Mouse (Mus musculus) myocyte (in vitro differentiated cells): ENCODE data around the gene Morc3. TPM values are rescaled to one million over a fixed set of nuclear protein-coding genes. Genes with fewer than 3 reads are reported as not detected.

Source experiments
- H3K27me3 ChIP-seq: one replicate; pipeline ENCODE4 v1.6.1; 2011; ENCODE audit not compliant: control insufficient read depth, insufficient read depth, insufficient read length
- H3K36me3 ChIP-seq: one replicate; pipeline ENCODE4 v1.6.1; 2011; ENCODE audit not compliant: control insufficient read depth, insufficient read depth
- H3K4me2 ChIP-seq: one replicate; pipeline ENCODE4 v1.6.1; 2011; ENCODE audit warnings: low read depth, control low read depth
- H3K4me3 ChIP-seq: one replicate; pipeline ENCODE4 v1.5.1; 2011; ENCODE audit warnings: mild to moderate bottlenecking, control low read depth, moderate library complexity
- H3K79me2 ChIP-seq: one replicate; pipeline ENCODE4 v1.6.1; 2011; ENCODE audit not compliant: control insufficient read depth, insufficient read depth
- H3ac ChIP-seq: one replicate; pipeline ENCODE4 v1.6.1; 2011; ENCODE audit not compliant: control insufficient read depth, insufficient read length
- CEBPB ChIP-seq: IDR thresholded peaks from 2 replicates; pipeline ENCODE4 v1.6.1; 2011; ENCODE audit warnings: mild to moderate bottlenecking, moderate library complexity; ENCODE audit not compliant: poor library complexity, insufficient read depth, severe bottlenecking
- E2F4 ChIP-seq: IDR thresholded peaks from one replicate; pipeline ENCODE4 v1.6.1; 2011; ENCODE audit warnings: mild to moderate bottlenecking, control low read depth, moderate library complexity; ENCODE audit not compliant: insufficient read depth
- MAX ChIP-seq: IDR thresholded peaks from one replicate; pipeline ENCODE4 v1.6.1; 2011; ENCODE audit warnings: low read depth, mild to moderate bottlenecking, control low read depth
- MYOD1 ChIP-seq, 3 experiments: IDR thresholded peaks; one replicate each; pipeline ENCODE4 v1.6.1; 2011; ENCODE audit warnings: control low read depth in 2 of 3, low read depth in 2 of 3, mild to moderate bottlenecking in 2 of 3, moderate library complexity in 1 of 3; ENCODE audit not compliant: insufficient read length in 2 of 3, control insufficient read depth in 1 of 3
- MYOG ChIP-seq, 3 experiments: IDR thresholded peaks; one replicate each; pipeline ENCODE4 v1.6.1; 2011; ENCODE audit warnings: control low read depth in 2 of 3, low read depth in 2 of 3, mild to moderate bottlenecking in 2 of 3; ENCODE audit not compliant: insufficient read length in 2 of 3, control insufficient read depth in 1 of 3, insufficient read depth in 1 of 3
- POLR2A ChIP-seq: IDR thresholded peaks from one replicate; pipeline ENCODE4 v1.6.1; 2011; ENCODE audit warnings: low read depth, mild to moderate bottlenecking, control low read depth, moderate library complexity; ENCODE audit not compliant: insufficient read length
- POLR2AphosphoS2 ChIP-seq: IDR thresholded peaks from one replicate; pipeline ENCODE4 v1.6.1; 2011; ENCODE audit warnings: low read depth, control low read depth; ENCODE audit not compliant: insufficient read length
- REST ChIP-seq: IDR thresholded peaks from one replicate; pipeline ENCODE4 v1.6.1; 2011; ENCODE audit warnings: mild to moderate bottlenecking, control low read depth, moderate library complexity; ENCODE audit not compliant: insufficient read depth, insufficient read length
- SRF ChIP-seq: IDR thresholded peaks from one replicate; pipeline ENCODE4 v1.6.1; 2011; ENCODE audit warnings: low read depth; ENCODE audit not compliant: control insufficient read depth, insufficient read length
- TCF12 ChIP-seq: IDR thresholded peaks from one replicate; pipeline ENCODE4 v1.6.1; 2011; ENCODE audit warnings: mild to moderate bottlenecking, control low read depth; ENCODE audit not compliant: poor library complexity, insufficient read depth, severe bottlenecking
- TCF3 ChIP-seq: IDR thresholded peaks from one replicate; pipeline ENCODE4 v1.6.1; 2011; ENCODE audit warnings: low read depth, control low read depth; ENCODE audit not compliant: insufficient read length
- USF1 ChIP-seq: IDR thresholded peaks from one replicate; pipeline ENCODE4 v1.6.1; 2011; ENCODE audit warnings: low read depth, mild to moderate bottlenecking, control low read depth, moderate library complexity
- polyA plus RNA-seq: library from polyadenylated mRNA; unstranded; fragments of >200 nt; fragmentation: generic; extraction: Trizol; gene quantifications from one replicate; pipeline ENCODE4 v1.2.1, GENCODE M21; 2012; ENCODE audit warnings: missing spikeins

The Morc3 gene
- polyA plus RNA-seq, 1 experiment: 10.6 TPM

DNA sequence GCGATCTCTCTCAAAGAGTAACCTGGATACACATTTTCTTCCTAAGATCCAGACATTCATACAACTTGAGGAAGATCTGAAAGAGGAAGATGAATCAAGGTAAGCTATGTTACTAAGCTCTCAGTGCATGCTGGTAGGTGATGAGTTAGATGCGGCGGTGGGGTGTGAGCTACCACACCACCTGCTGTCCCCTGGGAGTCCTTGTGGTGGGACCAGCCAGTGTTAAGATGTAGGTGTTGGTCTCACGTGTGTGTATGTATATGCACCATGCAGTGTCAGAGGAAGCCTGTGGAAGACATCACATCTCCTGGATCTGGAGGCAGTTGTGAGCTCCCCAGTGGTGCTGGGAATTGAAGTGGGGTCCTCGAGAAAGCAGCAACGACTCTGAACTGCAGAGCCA, 24.8 kb upstream of the Morc3 start:
- Histone ChIP-seq H3K4me2 (peak overlapping the region; percentile 72), H3ac (no peak overlapping the region), H3K27me3 (no peaks in the 10 kb centered on the region), H3K4me3 (no peak overlapping the region), H3K36me3 (no peaks in the 10 kb centered on the region), H3K79me2 (no peaks in the 10 kb centered on the region)
- TF ChIP-seq MYOG (IDR thresholded peaks at IDR 0.05; ENCODE audit: control insufficient read depth in 1 of 3, insufficient read depth in 1 of 3, insufficient read length in 2 of 3, low read depth in 2 of 3): no peak
- TF ChIP-seq MYOD1 (IDR thresholded peaks at IDR 0.05; ENCODE audit: control insufficient read depth in 1 of 3, insufficient read length in 2 of 3, low read depth in 2 of 3): peak in 2 of 3 experiments; percentile 25 to 43

DNA sequence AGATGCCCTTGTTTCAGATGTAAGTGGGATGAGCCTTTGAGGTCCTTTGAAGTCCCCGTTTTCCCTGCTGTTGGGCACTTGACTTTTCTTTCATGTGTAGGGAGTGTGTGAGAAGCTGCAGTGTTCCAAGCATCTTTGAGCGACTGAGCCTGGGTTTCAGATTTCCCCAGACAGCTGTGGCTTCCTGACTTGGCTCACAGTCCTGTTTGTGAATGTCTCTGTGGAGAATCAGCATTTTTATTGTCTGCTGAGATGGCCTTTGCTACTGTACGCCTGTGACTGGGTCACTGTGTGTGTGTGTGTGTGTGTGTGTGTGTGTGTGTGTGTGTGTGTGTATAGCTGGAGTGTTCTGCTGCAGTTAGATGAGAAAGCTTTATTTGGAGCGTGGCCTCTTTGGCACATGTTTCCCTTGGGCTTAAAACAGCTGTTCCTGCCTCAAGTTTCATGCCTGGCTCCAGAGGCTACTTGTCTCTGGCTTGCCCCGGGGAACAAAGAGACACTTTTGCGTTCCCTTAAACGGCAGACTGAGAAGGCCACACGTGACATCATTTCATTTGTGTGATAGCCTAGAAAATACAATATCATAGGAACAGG, 23.9 kb upstream of the Morc3 start:
- Histone ChIP-seq H3ac (no peak overlapping the region), H3K4me3 (no peak overlapping the region), H3K36me3 (no peaks in the 10 kb centered on the region), H3K4me2 (peak overlapping the region; percentile 72), H3K79me2 (no peaks in the 10 kb centered on the region), H3K27me3 (no peaks in the 10 kb centered on the region)
- TF ChIP-seq USF1 (peak; percentile 76), SRF (peak; percentile 61), TCF12 (peak; percentile 46), POLR2AphosphoS2 (no peak), CEBPB (no peak), MYOG (IDR thresholded peaks at IDR 0.05; ENCODE audit: control insufficient read depth in 1 of 3, insufficient read depth in 1 of 3, insufficient read length in 2 of 3, low read depth in 2 of 3) (peak; percentile 21 to 91 (median 82)), MYOD1 (IDR thresholded peaks at IDR 0.05; ENCODE audit: control insufficient read depth in 1 of 3, insufficient read length in 2 of 3, low read depth in 2 of 3) (peak; percentile 79 to 82 (median 82)), POLR2A (no peak), TCF3 (peak; percentile 25)

GRCm38 (mm10) chr16:93815856-93816736, 15.8 kb upstream of the Morc3 start:
- H3K4me3 ChIP-seq: no peak overlapping the region
- TF ChIP-seq TCF12 (no peak), E2F4 (no peak), POLR2AphosphoS2 (no peak), MYOD1 (IDR thresholded peaks at IDR 0.05; ENCODE audit: control insufficient read depth in 1 of 3, insufficient read length in 2 of 3, low read depth in 2 of 3) (no peak), SRF (no peak), CEBPB (no peak), MYOG (IDR thresholded peaks at IDR 0.05; ENCODE audit: control insufficient read depth in 1 of 3, insufficient read depth in 1 of 3, insufficient read length in 2 of 3, low read depth in 2 of 3) (no peak), REST (no peak), USF1 (no peak), MAX (no peak), TCF3 (no peak), POLR2A (no peak)
- H3K4me2 ChIP-seq: no peak overlapping the region
- no peaks in the 10 kb centered on the region for H3K36me3 ChIP-seq
- no peak overlapping the region for H3ac ChIP-seq
- H3K79me2 ChIP-seq: no peaks in the 10 kb centered on the region
- no peaks in the 10 kb centered on the region for H3K27me3 ChIP-seq

DNA sequence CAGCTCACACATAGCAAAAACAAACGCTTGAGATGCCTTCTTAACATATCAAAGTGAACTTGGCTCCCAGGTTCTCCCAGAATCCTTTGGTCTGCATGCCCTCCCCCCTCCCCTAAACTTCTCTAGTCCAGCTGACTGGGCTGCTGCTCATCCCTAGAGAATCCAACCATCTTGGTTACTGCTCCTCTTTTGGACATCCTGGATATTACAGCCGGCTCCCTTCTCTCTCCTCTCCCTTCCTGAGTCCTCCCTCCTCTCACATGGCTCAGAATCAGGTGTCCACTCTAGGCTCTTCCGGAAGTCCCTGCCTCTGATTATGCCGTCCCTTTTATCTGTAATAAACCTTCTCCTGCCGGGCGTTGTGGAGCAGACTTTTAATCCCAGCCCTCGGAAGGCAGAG, 15.1 kb upstream of the Morc3 start:
- H3K4me3 ChIP-seq: no peak overlapping the region
- H3K79me2 ChIP-seq: no peaks in the 10 kb centered on the region
- H3ac ChIP-seq: no peak overlapping the region
- no peak overlapping the region for H3K4me2 ChIP-seq
- H3K36me3 ChIP-seq: no peaks in the 10 kb centered on the region
- TF ChIP-seq CEBPB (no peak), MYOD1 (IDR thresholded peaks at IDR 0.05; ENCODE audit: control insufficient read depth in 1 of 3, insufficient read length in 2 of 3, low read depth in 2 of 3) (no peak), REST (no peak), MYOG (IDR thresholded peaks at IDR 0.05; ENCODE audit: control insufficient read depth in 1 of 3, insufficient read depth in 1 of 3, insufficient read length in 2 of 3, low read depth in 2 of 3) (no peak), SRF (no peak), USF1 (no peak), TCF3 (no peak)
- H3K27me3 ChIP-seq: no peaks in the 10 kb centered on the region
